Mouse (Mus musculus) lung, adult 2 months (tissue): ENCODE measurements around the gene Trak1. TPM values are rescaled to one million over a fixed set of nuclear protein-coding genes. Genes with fewer than 3 reads are reported as not detected.
"Not testable (repeated sequence)": the region's sequence is repeated elsewhere in the genome, so short reads cannot be mapped to it uniquely, and the experiment has no call there.

Experiments
- DNase-seq: peaks from one replicate; pipeline ENCODE4 v3.0.0; 2022
- H3K4me1 ChIP-seq: fragments of 200-500 bp; 2 replicates; pipeline ENCODE4 v1.6.1; 2011; ENCODE audit warnings: low read length; ENCODE audit not compliant: control insufficient read depth, insufficient read depth
- H3K4me3 ChIP-seq: fragments of 200-500 bp; replicated peaks from 2 replicates; pipeline ENCODE3; 2011; ENCODE audit warnings: low read depth, mild to moderate bottlenecking, control low read depth, low read length; ENCODE audit errors: extremely low read depth
- CTCF ChIP-seq: fragments of 200-500 bp; IDR thresholded peaks from 2 replicates; pipeline ENCODE4 v1.5.1; 2011; ENCODE audit warnings: mild to moderate bottlenecking, low read length, control low read depth; ENCODE audit not compliant: insufficient read depth
- POLR2A ChIP-seq: fragments of 200-500 bp; IDR thresholded peaks from 2 replicates; pipeline ENCODE4 v1.6.1; 2011; ENCODE audit warnings: low read depth, mild to moderate bottlenecking, control low read depth, low read length, borderline replicate concordance; ENCODE audit errors: extremely low read depth
- WGBS: fragments of 180-500 bp; shearing (Covaris S2); methylation state at CpG from one replicate; pipeline ENCODE4 v1.1.7; 2018; 5-methylcytosine and 5-hydroxymethylcytosine counted together
- polyA plus RNA-seq: library from polyadenylated mRNA; depleted of rRNA; stranded (reverse); fragments of >200 nt; gene quantifications from 2 replicates; pipeline ENCODE4 v1.2.3, GENCODE M21; 2012

Trak1 gene
- polyA plus RNA-seq, 1 experiment = 88.5 TPM

DNA sequence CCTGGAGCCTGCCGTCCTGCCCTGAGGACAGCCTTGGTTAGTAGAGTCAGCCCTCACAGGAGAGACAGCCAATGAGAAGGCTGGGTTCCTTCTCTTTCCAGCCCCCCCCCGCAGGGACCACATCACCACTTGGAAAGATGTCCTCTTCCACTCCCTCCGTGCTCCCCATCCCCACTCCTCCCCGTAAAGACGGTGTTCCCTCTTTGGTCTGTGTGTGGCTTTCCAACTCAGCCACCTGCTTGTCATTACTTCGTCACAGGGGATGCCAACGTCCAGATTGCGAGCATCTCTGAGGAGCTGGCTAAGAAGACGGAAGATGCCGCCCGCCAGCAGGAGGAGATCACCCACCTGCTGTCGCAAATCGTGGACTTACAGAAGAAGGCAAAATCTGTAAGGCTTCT lies 149.1 kb downstream of the Trak1 start:
- 89% methylated on average over 13 of the region's 13 CpGs for WGBS

GRCm38 (mm10) chr9:121452342-121452942 lies 155.1 kb downstream of the Trak1 start:
- 68% methylated on average over 9 of the region's 9 CpGs for WGBS
- not testable (repeated sequence) for DNase-seq, H3K4me1 ChIP-seq, H3K4me3 ChIP-seq

More for the DNA sequence above, 149.1 kb downstream of the Trak1 start:
- Histone ChIP-seq H3K4me3 (no peak overlapping the region), H3K4me1 (no peaks in the 10 kb centered on the region)
- TF ChIP-seq POLR2A (no peak), CTCF (no peak)
- DNase-seq = no peak

DNA sequence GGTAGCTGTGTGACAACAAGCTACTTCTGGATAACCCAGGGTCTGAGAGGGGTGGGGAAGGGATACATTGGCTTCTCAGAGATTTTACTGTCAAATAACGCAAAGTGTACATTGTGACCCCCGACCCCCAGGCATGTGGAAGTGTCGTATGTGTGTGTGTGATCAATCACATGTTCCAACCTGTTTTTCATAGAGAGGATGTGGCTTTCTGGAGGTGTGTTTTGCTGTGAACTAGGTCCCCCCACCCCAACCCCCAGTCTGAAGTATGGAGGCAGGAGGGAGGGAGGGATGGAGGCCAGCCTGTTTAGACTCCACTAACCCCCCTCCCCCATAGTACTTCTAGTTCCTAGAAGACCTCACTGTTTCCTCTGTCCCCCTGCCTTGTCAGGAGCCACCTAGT lies 157.6 kb downstream of the Trak1 start:
- Histone ChIP-seq H3K4me3 (no peak overlapping the region), H3K4me1 (no peaks in the 10 kb centered on the region)
- WGBS = 86% methylated on average over 3 of the region's 3 CpGs
- no peak for DNase-seq
- no peak for TF ChIP-seq CTCF

GRCm38 (mm10) chr9:121456739-121457515 lies 159.6 kb downstream of the Trak1 start:
- TF ChIP-seq CTCF = no peak
- no peak for TF ChIP-seq POLR2A
- no peak overlapping the region for H3K4me3 ChIP-seq
- WGBS = 77% methylated on average over 13 of the region's 13 CpGs
- H3K4me1 ChIP-seq = no peaks in the 10 kb centered on the region
- DNase-seq = no peak

GRCm38 (mm10) chr9:121458466-121458865 lies 161.2 kb downstream of the Trak1 start:
- peak; percentile 50 for DNase-seq
- 28% methylated on average over 8 of the region's 8 CpGs for WGBS
- Histone ChIP-seq H3K4me1 (no peaks in the 10 kb centered on the region), H3K4me3 (no peak overlapping the region)
- TF ChIP-seq POLR2A (no peak), CTCF (peak; percentile 84)

DNA sequence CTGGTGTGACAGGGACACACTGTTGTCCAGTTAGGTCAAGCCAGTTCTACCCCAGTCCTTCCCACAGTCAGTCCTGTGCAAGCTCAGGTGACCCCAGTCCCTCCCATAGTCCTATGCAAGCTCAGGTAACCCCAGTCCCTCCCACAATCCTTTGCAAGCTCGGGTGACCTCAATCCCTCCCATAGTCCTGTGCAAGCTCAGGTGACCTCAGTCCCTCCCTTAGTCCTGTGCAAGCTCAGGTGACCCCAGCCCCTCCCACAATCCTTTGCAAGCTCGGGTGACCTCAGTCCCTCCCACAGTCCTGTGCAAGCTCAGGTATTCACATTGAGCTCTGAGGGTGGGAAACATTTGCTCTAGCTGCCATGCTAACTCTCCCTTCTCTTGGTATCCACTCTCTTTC lies 162.6 kb downstream of the Trak1 start:
- no peaks in the 10 kb centered on the region for H3K4me1 ChIP-seq
- WGBS = 68% methylated on average over 2 of the region's 2 CpGs
- H3K4me3 ChIP-seq = no peak overlapping the region
- DNase-seq = no peak
- no peak for TF ChIP-seq CTCF
- no peak for TF ChIP-seq POLR2A

DNA sequence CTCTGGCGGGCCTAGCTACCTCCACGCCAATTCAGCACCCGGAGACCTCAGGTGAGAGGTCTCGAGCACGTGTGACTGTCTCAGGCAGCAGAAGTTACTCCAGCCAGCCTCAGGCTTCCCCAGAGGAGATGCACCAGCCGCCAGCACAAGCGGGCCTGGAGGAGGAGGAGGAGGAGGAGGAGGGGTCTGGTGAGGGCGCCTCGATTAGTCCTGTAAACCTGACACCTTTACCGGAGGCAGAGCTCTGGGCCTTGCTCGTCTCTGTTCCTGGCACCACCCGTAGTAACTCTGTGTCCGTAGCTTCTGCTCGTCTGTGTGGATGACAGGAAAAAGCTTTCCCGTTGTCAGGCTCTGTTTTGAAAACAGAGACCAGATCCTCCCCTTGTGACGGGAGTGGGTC lies 163.2 kb downstream of the Trak1 start:
- 77% methylated on average over 16 of the region's 16 CpGs for WGBS
- no peak for TF ChIP-seq POLR2A
- TF ChIP-seq CTCF = no peak
- H3K4me1 ChIP-seq = no peaks in the 10 kb centered on the region
- H3K4me3 ChIP-seq = no peak overlapping the region
- DNase-seq = no peak

DNA sequence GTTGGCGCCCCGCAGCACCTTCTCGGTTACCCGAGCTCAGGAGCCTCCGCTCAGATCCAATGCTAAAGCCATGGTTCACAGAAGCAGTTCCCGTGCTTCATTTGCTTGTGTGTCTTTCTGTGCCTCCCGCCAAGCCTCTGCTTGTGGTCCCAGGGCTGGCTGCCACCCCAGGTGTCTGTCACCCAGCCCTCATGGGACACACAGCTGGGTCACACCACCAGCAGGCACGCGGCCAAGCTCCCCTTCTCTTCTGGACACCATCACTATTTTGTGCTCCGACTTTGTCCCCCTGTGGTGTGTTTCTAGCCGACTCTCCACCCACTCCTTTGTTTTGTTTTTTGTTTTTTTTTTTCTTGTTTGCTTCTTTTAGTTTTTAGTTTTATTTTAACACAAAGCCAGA lies 170.2 kb downstream of the Trak1 start:
- TF ChIP-seq POLR2A (no peak), CTCF (no peak)
- H3K4me1 ChIP-seq = peaks cover 3% of the 10 kb centered on the region; the same call in 1 of the 2 replicates
- 62% methylated on average over 11 of the region's 11 CpGs for WGBS
- no peak overlapping the region for H3K4me3 ChIP-seq
- DNase-seq = no peak

- TF ChIP-seq POLR2A (no peak), CTCF (no peak)
- DNase-seq = no peak
- peaks cover 3% of the 10 kb centered on the region; the same call in 1 of the 2 replicates for H3K4me1 ChIP-seq
- 87% methylated on average over 6 of the region's 6 CpGs for WGBS
- no peak overlapping the region for H3K4me3 ChIP-seq
These were observed 172.4 kb downstream of the Trak1 start for GRCm38 (mm10) chr9:121469711-121470110.

- Histone ChIP-seq H3K4me3 (no peak overlapping the region), H3K4me1 (no peaks in the 10 kb centered on the region)
- WGBS = 87% methylated on average over 5 of the region's 5 CpGs
- DNase-seq = no peak
- no peak for TF ChIP-seq POLR2A
- TF ChIP-seq CTCF = 0 out of 2 replicates have a peak, but pooled peaks have one; percentile 20
These were observed 177.5 kb downstream of the Trak1 start for GRCm38 (mm10) chr9:121474771-121475170.
